Mouse (Mus musculus) cerebellum, postnatal 4 days (tissue): Measurements from ENCODE around the gene Cdc42bpg.
"Not testable (repeated sequence)": the region's sequence is repeated elsewhere in the genome, so short reads cannot be mapped to it uniquely, and the experiment has no call there.

Source experiments
- DNase-seq, 2 experiments: peaks; one replicate each; pipeline ENCODE4 v3.0.0; 2022; ENCODE audit warnings: low spot score in 2 of 2, mixed read lengths in 1 of 2

Cdc42bpg gene

GRCm38 (mm10) chr19:6276426-6277421, 29.5 kb upstream of the Cdc42bpg start, which contains the start of gene Ehd1:
TSS of gene Ehd1 (plus strand) at chr19:6276725.
- DNase-seq, result peak; percentile 97 to 98

- DNase-seq, result no peak
Measured at GRCm38 (mm10) chr19:6277661-6278438, 28.4 kb upstream of the Cdc42bpg start.

DNA sequence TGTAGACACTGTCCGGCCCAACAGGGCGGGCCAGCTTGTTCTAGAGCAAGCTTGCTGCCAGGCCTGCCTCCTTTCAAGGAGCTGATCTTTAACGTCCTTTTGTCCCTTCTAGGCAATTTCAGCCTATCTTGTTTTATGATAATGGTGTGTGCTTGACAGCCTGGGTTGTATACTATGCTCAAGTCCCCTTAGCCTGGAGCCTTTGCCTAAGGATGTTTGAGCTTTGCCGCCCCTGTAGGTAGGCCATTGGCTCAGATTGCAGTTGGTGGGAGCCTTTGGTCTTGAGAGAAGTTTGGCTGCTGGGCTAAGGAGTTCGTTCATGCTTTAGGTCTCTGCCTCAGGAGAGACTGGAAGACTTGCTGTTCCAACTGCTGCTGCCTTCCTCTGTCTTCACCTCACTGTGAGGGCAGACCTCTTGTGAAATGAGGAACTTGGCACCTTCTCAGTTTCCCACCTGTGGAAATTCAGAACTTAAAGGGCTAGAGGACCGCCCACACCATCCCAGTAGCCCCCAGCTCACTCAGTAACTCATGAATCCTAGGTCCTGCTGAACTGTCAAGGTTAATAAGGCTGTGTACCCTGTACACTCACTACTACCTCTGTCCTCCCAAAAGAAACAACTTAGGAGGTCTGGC, 27.7 kb upstream of the Cdc42bpg start:
- no peak for DNase-seq

DNA sequence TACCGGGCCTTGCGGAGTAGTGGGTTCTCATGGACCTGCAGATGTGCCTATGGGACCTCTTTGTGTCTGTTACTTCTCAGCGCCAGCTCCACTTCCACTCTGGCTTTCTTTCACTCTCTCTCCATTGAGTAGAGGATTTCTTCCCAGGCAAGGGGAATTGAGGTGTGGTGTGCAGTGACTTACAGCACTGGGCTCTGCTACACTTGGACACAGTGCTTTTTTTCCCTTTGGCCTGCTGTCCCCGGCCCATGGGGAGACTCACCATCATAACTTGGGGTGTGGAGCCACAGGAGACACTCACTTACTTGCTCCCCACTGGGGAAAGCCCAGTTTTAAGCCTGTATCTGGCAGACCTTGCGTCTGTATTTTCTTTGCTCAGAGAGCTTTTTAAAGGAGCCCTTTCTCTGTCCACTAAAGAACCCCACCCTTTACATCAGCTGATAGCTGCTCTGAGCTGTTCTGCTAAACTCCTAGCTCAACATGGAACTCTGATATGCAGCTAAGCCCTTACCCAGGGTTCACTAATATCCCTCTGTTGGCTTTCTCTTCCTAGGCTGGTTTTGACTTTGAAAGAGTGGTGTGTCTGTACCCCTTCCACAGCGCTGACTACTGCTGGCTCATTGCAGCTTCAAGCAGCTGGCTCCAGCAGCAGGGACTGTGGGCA, 26.6 kb upstream of the Cdc42bpg start:
- DNase-seq, result no peak

DNA sequence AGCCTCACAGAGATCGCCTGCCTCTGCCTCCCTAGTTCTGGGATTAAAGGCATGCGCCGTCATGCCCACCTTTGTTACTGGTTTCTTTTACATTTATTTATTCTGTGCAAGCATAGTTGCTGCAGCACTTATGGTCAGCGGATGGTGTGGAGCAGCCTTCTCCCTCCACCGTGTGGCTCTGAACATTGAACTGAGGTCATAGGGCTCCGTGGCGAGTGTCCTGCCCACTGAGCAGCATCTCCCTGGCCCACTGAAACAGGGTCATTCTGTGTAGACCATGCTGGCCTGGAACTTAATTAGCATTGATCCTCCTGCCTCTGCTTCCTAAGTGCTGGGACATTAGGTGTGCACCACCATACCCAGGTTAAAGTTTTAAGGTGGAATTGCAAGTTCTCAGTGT, 25.7 kb upstream of the Cdc42bpg start:
- DNase-seq, result no peak

GRCm38 (mm10) chr19:6281122-6282020, 24.9 kb upstream of the Cdc42bpg start:
- no peak for DNase-seq

- no peak for DNase-seq
Measured at GRCm38 (mm10) chr19:6283001-6283400, 23.3 kb upstream of the Cdc42bpg start.

GRCm38 (mm10) chr19:6284502-6284901, 21.8 kb upstream of the Cdc42bpg start:
- no peak for DNase-seq

- no peak for DNase-seq
Measured at GRCm38 (mm10) chr19:6285226-6285625, 21.0 kb upstream of the Cdc42bpg start.

DNA sequence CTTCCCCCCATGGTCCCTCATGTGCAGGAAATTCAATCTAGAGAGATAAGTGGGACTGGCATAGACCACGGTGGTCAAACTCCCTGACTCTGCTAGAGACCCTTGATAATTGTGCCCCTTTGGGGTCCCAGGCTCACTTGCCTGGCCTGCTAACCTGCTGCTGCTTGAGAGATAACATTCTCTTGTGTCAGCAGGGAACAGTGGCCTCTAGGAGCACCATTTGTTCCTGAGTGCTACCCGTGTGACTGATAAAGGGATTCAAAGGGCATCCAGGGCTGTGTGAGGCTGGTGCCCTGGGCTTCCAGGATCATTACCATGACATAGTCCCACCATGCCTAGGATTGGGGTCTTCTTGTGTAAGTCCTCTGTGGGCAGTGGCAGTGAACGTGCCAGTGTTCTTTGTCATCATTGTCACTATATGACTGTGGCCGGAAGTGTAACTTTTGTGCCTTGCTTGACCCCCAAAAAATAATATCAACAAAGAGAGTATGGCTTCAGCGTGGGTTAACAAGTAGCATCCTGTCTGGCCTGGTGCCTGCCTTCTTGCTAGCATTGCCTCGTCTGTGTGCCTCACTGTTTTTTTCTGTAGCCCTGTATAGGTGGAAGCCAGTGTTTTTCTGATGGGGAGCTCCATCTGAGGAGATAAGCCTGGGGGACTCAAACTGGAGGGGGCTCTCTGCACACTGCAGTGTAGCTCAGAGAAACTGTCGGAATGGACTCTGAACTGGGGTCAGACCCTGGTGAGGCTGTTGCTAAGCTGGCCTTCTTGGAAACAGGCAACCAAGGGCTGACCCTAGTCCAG, 20.4 kb upstream of the Cdc42bpg start:
- DNase-seq, result no peak

DNA sequence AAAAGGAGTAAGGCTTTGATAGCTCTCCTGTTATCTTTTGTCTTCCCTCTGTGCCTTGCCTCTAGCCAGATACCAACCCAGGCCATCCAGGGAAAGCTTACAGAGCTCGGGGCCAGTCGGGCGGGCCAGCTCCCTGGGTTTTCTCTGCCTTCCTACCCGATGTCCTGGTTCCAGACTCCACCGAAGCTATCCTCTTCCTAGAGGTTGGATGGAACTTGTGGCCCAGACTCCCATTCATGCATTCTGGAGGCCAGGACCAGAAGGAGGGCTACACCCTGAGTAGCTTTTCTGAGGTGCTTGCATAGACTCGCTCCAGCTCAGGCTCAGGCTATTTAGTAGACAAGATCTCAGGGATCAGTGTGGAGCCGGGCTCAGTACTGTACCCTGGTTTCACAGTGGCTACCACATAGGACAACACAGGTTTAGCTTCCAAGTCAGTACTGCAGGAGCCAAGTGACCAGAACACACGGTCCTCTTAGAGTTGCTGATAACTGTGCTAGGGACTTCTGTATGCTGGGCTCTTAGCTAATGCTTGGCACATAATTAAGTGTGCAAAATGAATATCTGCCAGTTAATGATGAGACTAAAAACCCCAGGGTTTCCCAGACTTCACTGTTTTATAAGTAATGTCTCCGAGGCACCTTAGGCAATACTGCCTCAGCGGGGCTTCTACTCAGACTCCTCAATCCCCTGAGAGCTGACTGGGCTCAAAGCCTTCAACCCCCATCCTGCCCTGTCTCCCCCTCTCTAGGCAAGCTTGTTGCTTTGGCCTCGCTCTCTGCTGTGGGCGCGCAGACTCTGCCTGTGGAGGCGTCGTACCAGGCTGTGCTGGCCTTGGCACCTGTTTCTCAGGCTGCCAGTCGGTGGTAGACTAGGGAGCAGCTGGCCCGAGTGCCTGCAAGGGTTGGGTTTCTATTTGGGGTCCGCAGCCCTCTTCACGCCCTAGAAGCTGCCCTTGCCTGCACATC, 19.5 kb upstream of the Cdc42bpg start:
- DNase-seq, result peak in 1 of 2 experiments; percentile 40

- DNase-seq, result no peak
Measured at GRCm38 (mm10) chr19:6288236-6288894, 17.9 kb upstream of the Cdc42bpg start.

DNA sequence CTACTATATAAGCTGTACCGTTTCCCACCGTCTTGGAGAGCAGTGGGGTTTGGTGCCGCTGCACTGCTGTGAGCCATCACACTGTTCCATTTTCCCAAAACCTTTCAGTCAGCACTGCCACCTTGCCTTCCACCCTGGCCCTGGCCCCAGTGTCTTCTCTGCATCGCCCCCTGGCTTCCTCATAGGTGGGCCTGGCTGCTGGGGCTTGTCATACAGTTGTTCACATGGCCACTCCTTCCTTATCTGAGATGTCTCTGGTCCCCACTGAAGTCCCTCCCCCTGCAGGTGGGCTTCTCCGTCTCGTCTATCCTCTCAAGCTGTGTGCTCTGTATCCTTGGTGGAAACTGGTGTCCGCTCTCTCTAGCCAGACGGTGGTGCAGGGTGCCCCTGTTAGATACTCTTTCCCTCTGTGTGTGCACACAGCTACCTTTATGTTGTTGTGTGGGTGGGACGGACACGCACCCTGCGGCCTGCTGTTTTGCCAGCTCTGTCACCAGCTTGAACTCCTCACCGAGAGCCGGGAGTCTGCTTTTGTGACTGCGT, 16.5 kb upstream of the Cdc42bpg start:
- DNase-seq, result no peak

DNA sequence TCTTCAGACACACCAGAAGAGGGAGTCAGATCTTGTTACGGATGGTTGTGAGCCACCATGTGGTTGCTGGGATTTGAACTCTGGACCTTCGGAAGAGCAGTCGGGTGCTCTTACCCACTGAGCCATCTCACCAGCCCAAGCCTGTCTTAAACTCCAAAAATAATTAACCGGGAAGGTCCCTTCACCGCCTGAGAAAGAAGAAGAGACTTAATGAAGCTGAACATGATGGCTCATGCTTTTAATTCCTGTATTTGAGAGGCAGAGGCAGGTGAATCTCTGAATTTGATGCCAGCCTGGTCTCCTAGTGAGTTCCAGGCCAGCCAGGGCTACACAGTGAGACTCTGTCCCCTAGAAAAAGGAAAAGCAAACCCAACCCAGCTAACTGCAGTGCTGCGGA, 15.5 kb upstream of the Cdc42bpg start:
- not testable (repeated sequence) for DNase-seq

DNA sequence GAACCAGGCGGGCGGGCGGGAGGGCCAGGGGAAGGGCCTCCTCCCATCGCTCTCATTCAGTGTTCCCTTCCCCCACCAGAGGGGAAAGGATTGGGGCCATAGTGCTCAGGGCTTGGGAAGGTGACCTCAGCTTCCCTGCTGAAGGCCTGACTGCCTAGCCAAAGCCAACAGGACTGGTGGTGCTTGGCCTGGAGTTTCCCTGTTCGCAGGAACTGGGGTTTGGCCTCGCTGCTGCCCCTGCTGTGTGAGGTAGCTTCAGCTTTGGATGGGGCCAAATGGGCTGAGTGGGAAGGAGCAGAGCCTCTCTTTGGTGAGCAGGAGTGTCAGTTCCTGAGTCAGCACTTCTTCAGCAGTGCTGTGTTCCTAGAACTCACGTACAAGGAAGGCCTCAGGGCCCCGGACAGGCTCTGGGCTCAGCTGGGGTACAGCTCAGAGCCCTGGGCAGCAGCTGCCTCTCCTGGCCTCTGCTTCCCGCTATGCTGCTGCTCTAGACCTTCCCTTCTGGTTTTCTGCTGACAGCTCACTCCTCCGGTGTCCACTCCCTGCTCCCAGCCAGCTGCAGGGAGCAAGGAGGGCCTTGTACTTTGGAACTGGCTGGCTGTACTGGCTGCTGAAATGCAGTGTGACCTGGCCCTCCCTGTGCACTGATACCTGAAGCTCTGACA, 15.0 kb upstream of the Cdc42bpg start:
- DNase-seq, result no peak

- DNase-seq, result no peak
Measured at GRCm38 (mm10) chr19:6292262-6292661, 14.0 kb upstream of the Cdc42bpg start.

DNA sequence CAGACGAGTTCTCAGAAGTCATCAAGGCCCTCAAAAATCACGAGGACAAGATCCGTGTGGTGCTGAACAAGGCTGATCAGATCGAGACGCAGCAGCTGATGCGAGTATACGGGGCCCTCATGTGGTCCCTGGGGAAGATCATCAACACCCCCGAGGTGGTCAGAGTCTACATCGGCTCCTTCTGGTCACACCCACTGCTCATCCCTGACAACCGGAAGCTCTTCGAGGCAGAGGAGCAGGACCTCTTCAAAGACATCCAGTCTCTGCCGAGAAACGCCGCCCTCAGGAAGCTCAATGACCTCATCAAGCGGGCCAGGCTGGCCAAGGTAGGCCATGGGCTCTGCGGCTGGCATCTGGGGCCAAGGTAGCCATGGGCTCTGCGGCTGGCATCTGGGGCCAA, 12.0 kb upstream of the Cdc42bpg start:
- DNase-seq, result no peak
